15 mouse cellular contexts compared by ENCODE assay signal in the genomic region with DNA sequence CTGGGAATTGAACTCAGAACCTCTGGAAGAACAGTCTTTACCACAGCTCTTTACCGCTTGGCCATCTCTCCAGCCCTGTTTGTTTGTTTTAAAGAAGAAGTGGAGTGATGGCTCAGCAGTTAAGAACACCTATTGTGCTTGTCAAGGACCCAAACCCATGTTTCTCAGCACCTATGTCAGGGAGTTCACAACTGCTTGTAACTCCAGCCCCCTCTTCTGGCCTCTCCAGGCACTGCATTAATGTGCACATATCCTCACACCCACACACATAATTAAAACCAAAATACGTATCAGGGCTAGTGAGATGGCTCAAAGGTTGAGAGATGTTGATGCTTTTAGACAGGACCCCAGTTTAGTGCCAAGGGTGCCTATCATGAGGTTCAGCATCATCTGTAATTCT.
DNase-seq lines count a peak whose midpoint lies in the region; ATAC-seq and TF ChIP-seq lines count a peak whose summit lies in the region.
"Had no signal": no experiment of that assay in that cellular context is flagged by ENCODE, and none has a peak within 500 bp of the region (broad histone marks: within the 10 kb centered on the region; RNA-seq: fewer than 3 reads in every experiment).

No protein-coding gene starts in this region.

- WGBS in limb, embryonic 11.5 days: 87% methylated on average over 2 of the region's 2 CpGs
- WGBS in limb, embryonic 10.5 days: 92% methylated on average over 2 of the region's 2 CpGs
- 95% methylated on average over 2 of the region's 2 CpGs for WGBS in bone marrow, adult 2 months

- H3K4me3 ChIP-seq in limb, embryonic 11.5 days (ENCODE audit: low read depth, low read length): no peak overlapping the region
- no peak overlapping the region for H3K4me3 ChIP-seq in limb, embryonic 10.5 days
- no peak overlapping the region for H3K4me3 ChIP-seq in bone marrow, adult 2 months (replicated peaks; ENCODE audit: control insufficient read depth, low read depth, low read length)
- H3K4me3 ChIP-seq: forebrain, embryonic 13.5 days; lung, embryonic 15.5 days; midbrain, embryonic 13.5 days; neural tube, embryonic 15.5 days had no signal

- DNase-seq in adrenal gland, postnatal 14 days: peak; percentile 31
- DNase-seq in adrenal gland, adult 2 months: no peak
- DNase-seq in limb, embryonic 11.5 days (ENCODE audit: low spot score): peak; percentile 46
- no peak for DNase-seq in limb, embryonic 10.5 days (ENCODE audit: low spot score)
- DNase-seq in 416B (ENCODE audit: low read depth): peak; percentile 60
- DNase-seq in heart, adult 8-10 months (ENCODE audit: low spot score): no peak
- DNase-seq: cerebellum, adult 8-10 months; gastrocnemius, postnatal 25 days; heart, postnatal 10 days had no signal

- no peak overlapping the region for H3K9ac ChIP-seq in limb, embryonic 11.5 days (ENCODE audit: low read length)
- H3K9ac ChIP-seq: forebrain, embryonic 13.5 days; lung, embryonic 15.5 days; midbrain, embryonic 13.5 days; neural tube, embryonic 15.5 days had no signal

- no peaks in the 10 kb centered on the region for H3K27me3 ChIP-seq in limb, embryonic 11.5 days (ENCODE audit: control insufficient read depth, insufficient read depth, low read length)
- 0 out of 2 replicates have a peak, but pooled peaks cover 4% of the 10 kb centered on the region for H3K27me3 ChIP-seq in limb, embryonic 10.5 days (ENCODE audit: low read depth, poor library complexity, severe bottlenecking)
- H3K27me3 ChIP-seq: forebrain, embryonic 13.5 days; lung, embryonic 15.5 days; midbrain, embryonic 13.5 days; neural tube, embryonic 15.5 days had no signal

- no peak overlapping the region for H3K4me2 ChIP-seq in limb, embryonic 11.5 days (ENCODE audit: low read depth, severe bottlenecking)
- H3K4me2 ChIP-seq: forebrain, embryonic 13.5 days; lung, embryonic 15.5 days; midbrain, embryonic 13.5 days; neural tube, embryonic 15.5 days had no signal

- no peak overlapping the region for H3K27ac ChIP-seq in limb, embryonic 11.5 days (replicated peaks; ENCODE audit: low read depth, low read length)
- no peak overlapping the region for H3K27ac ChIP-seq in limb, embryonic 10.5 days
- H3K27ac ChIP-seq in bone marrow, adult 2 months (ENCODE audit: control insufficient read depth, insufficient read depth, low read depth, low read length, poor library complexity): no peak overlapping the region
- H3K27ac ChIP-seq: forebrain, embryonic 13.5 days; lung, embryonic 15.5 days; midbrain, embryonic 13.5 days; neural tube, embryonic 15.5 days had no signal

- peak; percentile 34; the same call in 1 of the 2 replicates for TF ChIP-seq CTCF in bone marrow, adult 2 months (IDR thresholded peaks at IDR 0.05; ENCODE audit: control insufficient read depth, insufficient read depth, low read length)

- no peaks in the 10 kb centered on the region for H3K36me3 ChIP-seq in limb, embryonic 11.5 days (ENCODE audit: control insufficient read depth, insufficient read depth, low read length)
- H3K36me3 ChIP-seq in limb, embryonic 10.5 days: no peaks in the 10 kb centered on the region
- H3K36me3 ChIP-seq: lung, embryonic 15.5 days; midbrain, embryonic 13.5 days; neural tube, embryonic 15.5 days had no signal

- no peak for TF ChIP-seq POLR2A in bone marrow, adult 2 months (IDR thresholded peaks at IDR 0.05; ENCODE audit: borderline replicate concordance, control insufficient read depth, low read depth, low read length)

- no peaks in the 10 kb centered on the region for H3K4me1 ChIP-seq in limb, embryonic 11.5 days (ENCODE audit: control insufficient read depth, insufficient read depth, low read length)
- peaks cover 3% of the 10 kb centered on the region; the same call in 1 of the 2 replicates for H3K4me1 ChIP-seq in limb, embryonic 10.5 days
- H3K4me1 ChIP-seq in bone marrow, adult 2 months (ENCODE audit: control insufficient read depth, insufficient read depth, low read length): no peaks in the 10 kb centered on the region
- H3K4me1 ChIP-seq: forebrain, embryonic 13.5 days; midbrain, embryonic 13.5 days; neural tube, embryonic 15.5 days had no signal

- H3K9me3 ChIP-seq in limb, embryonic 11.5 days (ENCODE audit: control insufficient read depth, low read length): no peaks in the 10 kb centered on the region
- no peaks in the 10 kb centered on the region for H3K9me3 ChIP-seq in limb, embryonic 10.5 days (replicated peaks)
- H3K9me3 ChIP-seq: forebrain, embryonic 13.5 days; lung, embryonic 15.5 days; midbrain, embryonic 13.5 days; neural tube, embryonic 15.5 days had no signal

- ATAC-seq in limb, embryonic 11.5 days (ENCODE audit: insufficient number of reproducible peaks, low FRiP score, low TSS enrichment, low read depth): no peak
- no peak for ATAC-seq in megakaryocyte, adult 5-6 weeks (ENCODE audit: poor library complexity, severe bottlenecking)
- ATAC-seq: forebrain, embryonic 13.5 days; midbrain, embryonic 13.5 days had no signal

Comparison
In these comparisons a context has a peak if more than half of its experiments do, and no peak if none do; other contexts are left out.
1. DNase-seq: peak in adrenal gland, postnatal 14 days (single experiment), limb, embryonic 11.5 days (single experiment) and 416B (single experiment); none in adrenal gland, adult 2 months (single experiment), limb, embryonic 10.5 days (single experiment) and heart, adult 8-10 months (single experiment).